Comparison of ENCODE assay signal across 9 mouse cellular contexts in genomic region chr19:22138590-22139421, GRCm38 (mm10). TPM values are rescaled to one million over a fixed set of nuclear protein-coding genes. Genes with fewer than 3 reads are reported as not detected.
A peak's percentile ranks its signal among the peaks of the same experiment; 100 is the strongest.
DNase-seq lines count a peak whose midpoint lies in the region; ATAC-seq lines count a peak whose summit lies in the region.
"Had no signal": no experiment of that assay in that cellular context is flagged by ENCODE, and none has a peak within 500 bp of the region (broad histone marks: within the 10 kb centered on the region; RNA-seq: fewer than 3 reads in every experiment).

Gene Trpm3, plus strand, starts transcription at chr19:22139046.

- peak within 1 kb of the TSS; percentile 78 for H3K4me2 ChIP-seq in forebrain, embryonic 14.5 days (ENCODE audit: low read length)

- no peak within 1 kb of the TSS for H3K27ac ChIP-seq in forebrain, embryonic 14.5 days (ENCODE audit: low read depth, low read length)
- no peak within 1 kb of the TSS for H3K27ac ChIP-seq in hindbrain, embryonic 10.5 days
- H3K27ac ChIP-seq: macrophage had no signal

- H3K4me3 ChIP-seq in forebrain, embryonic 14.5 days (ENCODE audit: low read depth, low read length), result peak within 1 kb of the TSS; percentile 35
- peak within 1 kb of the TSS; percentile 54 for H3K4me3 ChIP-seq in hindbrain, embryonic 10.5 days

- peak within 1 kb of the TSS; percentile 54 for H3K9ac ChIP-seq in forebrain, embryonic 14.5 days (ENCODE audit: low read length)

- peak; percentile 92 for DNase-seq in R1 (ENCODE audit: low read depth, low spot score)
- peak; percentile 86 for DNase-seq in forebrain, embryonic 14.5 days (ENCODE audit: low spot score)
- peak; percentile 82 for DNase-seq in hindbrain, embryonic 10.5 days (ENCODE audit: low spot score)
- DNase-seq in layer of hippocampus, postnatal 14 days (ENCODE audit: low spot score in 2 of 2), result peak; percentile 59 to 61
- DNase-seq in lung, postnatal 36 days, result peak; percentile 22
- DNase-seq in right cerebral cortex, postnatal 14 days, result peak; percentile 68
- DNase-seq in T-cell, adult 2 months (ENCODE audit: low spot score), result no peak

- WGBS in forebrain, embryonic 14.5 days, result 2% methylated on average over 39 of the region's 39 CpGs
- WGBS in hindbrain, embryonic 10.5 days, result under 1% methylated on average over 39 of the region's 39 CpGs

- H3K36me3 ChIP-seq in forebrain, embryonic 14.5 days (ENCODE audit: control insufficient read depth, insufficient read depth, low read length), result no peaks in the 10 kb centered on the region
- H3K36me3 ChIP-seq in hindbrain, embryonic 10.5 days, result no peaks in the 10 kb centered on the region

- H3K9me3 ChIP-seq in forebrain, embryonic 14.5 days (replicated peaks; ENCODE audit: control insufficient read depth, low read length), result no peaks in the 10 kb centered on the region
- H3K9me3 ChIP-seq in hindbrain, embryonic 10.5 days, result no peaks in the 10 kb centered on the region

- H3K4me1 ChIP-seq in forebrain, embryonic 14.5 days (ENCODE audit: control insufficient read depth, insufficient read depth, low read length), result no peaks in the 10 kb centered on the region; the same call in 1 of the 2 replicates
- peaks cover 13% of the 10 kb centered on the region for H3K4me1 ChIP-seq in hindbrain, embryonic 10.5 days (replicated peaks)

- ATAC-seq in cerebellum, adult (ENCODE audit: insufficient number of reproducible peaks, low FRiP score, low TSS enrichment), result peak; percentile 90
- ATAC-seq in forebrain, embryonic 14.5 days, result peak; percentile 98

- H3K27me3 ChIP-seq in forebrain, embryonic 14.5 days (replicated peaks; ENCODE audit: control insufficient read depth, insufficient read depth, low read length), result no peaks in the 10 kb centered on the region
- peaks cover 6% of the 10 kb centered on the region for H3K27me3 ChIP-seq in hindbrain, embryonic 10.5 days (ENCODE audit: insufficient read depth, poor library complexity, severe bottlenecking)

RNA-seq across cellular contexts. Expression of gene Trpm3, which starts in this region (rescaled TPM):
- polyA plus RNA-seq in forebrain, embryonic 14.5 days (2014; fragmentation: Nextera tagmentation; extraction: Ambion mirVana), result 10.7 and 15.5 TPM in 2 replicates
- polyA plus RNA-seq in hindbrain, embryonic 10.5 days (2016; fragmentation: Nextera tagmentation; extraction: Ambion mirVana), result 9.9 and 14.4 TPM in 2 replicates
- 10 to 100 TPM; 46.7 to 79.9 TPM for total RNA-seq in layer of hippocampus, postnatal 14 days (2021)
